In the genomic region with DNA sequence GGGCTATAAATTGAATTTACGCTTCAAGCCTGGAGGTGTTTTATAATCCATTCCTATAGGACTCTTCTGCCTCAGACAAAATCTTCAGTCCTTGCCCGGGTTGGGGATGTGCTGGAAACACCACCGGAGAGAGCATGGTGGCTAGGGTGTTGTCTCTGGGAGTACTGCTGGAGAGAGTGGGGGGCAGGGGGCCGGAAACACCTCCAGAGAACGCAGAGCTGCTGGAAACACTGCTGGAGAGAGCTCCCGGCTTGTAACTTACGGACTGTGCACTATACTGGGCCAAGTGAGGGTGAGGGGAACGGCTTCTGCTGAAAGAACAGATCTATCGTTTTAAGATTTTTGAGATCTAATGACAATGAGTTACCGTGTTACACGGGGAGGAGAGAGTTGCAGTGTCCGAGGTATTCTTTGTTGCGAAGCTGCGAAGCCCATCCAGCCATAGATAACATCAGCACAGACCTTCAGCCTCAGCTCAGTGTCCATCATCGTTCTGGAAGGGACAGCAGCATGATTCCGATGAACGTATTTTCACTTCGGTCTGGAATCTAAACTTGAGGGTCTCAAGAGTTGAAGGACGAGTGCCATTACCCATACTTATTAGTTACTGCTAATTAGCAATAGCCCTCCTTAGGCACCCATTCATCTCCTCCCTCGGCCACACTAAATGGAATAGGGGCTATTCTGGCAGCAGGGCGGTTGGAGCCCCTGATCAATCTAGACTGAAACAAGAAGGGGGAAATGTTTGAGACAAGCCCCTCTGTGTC, we compare ENCODE assay signal across 11 mouse cellular contexts.
DNase-seq lines count a peak whose midpoint lies in the region; ATAC-seq and TF ChIP-seq lines count a peak whose summit lies in the region.
"Had no signal": no experiment of that assay in that cellular context is flagged by ENCODE, and none has a peak within 500 bp of the region (broad histone marks: within the 10 kb centered on the region; RNA-seq: fewer than 3 reads in every experiment).

No protein-coding gene starts in this region.

- no peak overlapping the region for H3K4me3 ChIP-seq in kidney, embryonic 14.5 days (ENCODE audit: low read length)
- H3K4me3 ChIP-seq in embryonic facial prominence, embryonic 11.5 days (ENCODE audit: low read depth, low read length), result no peak overlapping the region
- no peak overlapping the region for H3K4me3 ChIP-seq in limb, embryonic 12.5 days (replicated peaks)
- H3K4me3 ChIP-seq in layer of hippocampus, adult 2 months, result no peak overlapping the region

- peaks cover 12% of the 10 kb centered on the region for H3K4me1 ChIP-seq in kidney, embryonic 14.5 days (ENCODE audit: control insufficient read depth, insufficient read depth, low read length)
- no peaks in the 10 kb centered on the region for H3K4me1 ChIP-seq in embryonic facial prominence, embryonic 11.5 days (ENCODE audit: control insufficient read depth, insufficient read depth, low read length)
- peaks cover 29% of the 10 kb centered on the region for H3K4me1 ChIP-seq in limb, embryonic 12.5 days (replicated peaks)

- WGBS in kidney, embryonic 14.5 days, result 18% methylated on average over 21 of the region's 21 CpGs
- WGBS in embryonic facial prominence, embryonic 11.5 days, result 53% methylated on average over 21 of the region's 21 CpGs
- 32% methylated on average over 21 of the region's 21 CpGs for WGBS in limb, embryonic 12.5 days

- peak overlapping the region; percentile 24 for H3K4me2 ChIP-seq in kidney, embryonic 14.5 days (replicated peaks; ENCODE audit: low read depth, low read length)
- H3K4me2 ChIP-seq in embryonic facial prominence, embryonic 11.5 days (ENCODE audit: low read depth, low read length), result no peak overlapping the region
- H3K4me2 ChIP-seq in limb, embryonic 12.5 days, result peak overlapping the region; percentile 45

- DNase-seq in embryo, embryonic 10.5 days (ENCODE audit: low spot score), result peak; percentile 17
- no peak for DNase-seq in embryo, embryonic 11 days
- DNase-seq in kidney, adult 11 months, result no peak
- peak; percentile 15 for DNase-seq in embryonic facial prominence, embryonic 11.5 days (ENCODE audit: low spot score)
- DNase-seq in layer of hippocampus, adult 2 months (ENCODE audit: low spot score in 2 of 2), result no peak
- no peak for DNase-seq in adrenal gland, postnatal 14 days
- DNase-seq: gastrocnemius, postnatal 14 days; left cerebral cortex, postnatal 4 days; spleen, adult 18-20 months had no signal

- H3K9me3 ChIP-seq in kidney, embryonic 14.5 days (ENCODE audit: control insufficient read depth, low read length), result no peaks in the 10 kb centered on the region
- H3K9me3 ChIP-seq in embryonic facial prominence, embryonic 11.5 days (replicated peaks; ENCODE audit: control insufficient read depth, low read length), result no peaks in the 10 kb centered on the region
- H3K9me3 ChIP-seq in limb, embryonic 12.5 days, result no peaks in the 10 kb centered on the region

- no peak for TF ChIP-seq CTCF in layer of hippocampus, adult 2 months (conservative IDR thresholded peaks at IDR 0.05)

- ATAC-seq in kidney, embryonic 14.5 days (ENCODE audit: low FRiP score, low TSS enrichment), result peak; percentile 24; the same call in 1 of the 2 replicates
- no peak for ATAC-seq in embryonic facial prominence, embryonic 11.5 days (replicated peaks; ENCODE audit: insufficient number of reproducible peaks, low FRiP score, low TSS enrichment, low read depth)
- no peak; the same call in 1 of the 2 replicates for ATAC-seq in limb, embryonic 12.5 days (ENCODE audit: insufficient number of reproducible peaks, insufficient read depth, low FRiP score, low TSS enrichment, low read depth)

- H3K27me3 ChIP-seq in kidney, embryonic 14.5 days (ENCODE audit: control insufficient read depth, insufficient read depth, low read length), result no peaks in the 10 kb centered on the region
- no peaks in the 10 kb centered on the region for H3K27me3 ChIP-seq in embryonic facial prominence, embryonic 11.5 days (ENCODE audit: control insufficient read depth, insufficient read depth, low read length)
- 0 out of 2 replicates have a peak, but pooled peaks cover 3% of the 10 kb centered on the region for H3K27me3 ChIP-seq in limb, embryonic 12.5 days

- H3K36me3 ChIP-seq in kidney, embryonic 14.5 days (ENCODE audit: control insufficient read depth, insufficient read depth, low read length), result no peaks in the 10 kb centered on the region
- no peaks in the 10 kb centered on the region for H3K36me3 ChIP-seq in embryonic facial prominence, embryonic 11.5 days (replicated peaks; ENCODE audit: control insufficient read depth, insufficient read depth, low read depth, low read length)
- H3K36me3 ChIP-seq in limb, embryonic 12.5 days, result no peaks in the 10 kb centered on the region

- H3K9ac ChIP-seq in kidney, embryonic 14.5 days (ENCODE audit: low read depth, low read length), result no peak overlapping the region
- 0 out of 2 replicates have a peak overlapping the region, but pooled peaks have one; percentile 23 for H3K9ac ChIP-seq in embryonic facial prominence, embryonic 11.5 days (replicated peaks; ENCODE audit: low read length)
- no peak overlapping the region for H3K9ac ChIP-seq in limb, embryonic 12.5 days (replicated peaks)

- no peak overlapping the region for H3K27ac ChIP-seq in kidney, embryonic 14.5 days (ENCODE audit: low read depth, low read length)
- no peak overlapping the region for H3K27ac ChIP-seq in embryonic facial prominence, embryonic 11.5 days (replicated peaks; ENCODE audit: low read depth, low read length)
- H3K27ac ChIP-seq in limb, embryonic 12.5 days, result peak overlapping the region; percentile 50; the same call in 1 of the 2 replicates
- H3K27ac ChIP-seq in layer of hippocampus, adult 2 months, result no peak overlapping the region

Comparison
In these comparisons a context has a peak if more than half of its experiments do, and no peak if none do; other contexts are left out.
1. DNase-seq: peak in embryo, embryonic 10.5 days (single experiment) and embryonic facial prominence, embryonic 11.5 days (single experiment); none in embryo, embryonic 11 days (single experiment), kidney, adult 11 months (single experiment), layer of hippocampus, adult 2 months (0 of 2) and adrenal gland, postnatal 14 days (single experiment).